Mouse (Mus musculus) forebrain, embryonic 15.5 days (tissue): ENCODE data around the gene Pkp1. TPM values are rescaled to one million over a fixed set of nuclear protein-coding genes. Genes with fewer than 3 reads are reported as not detected.

Experiments
- ATAC-seq: fragments of 200-750 bp; cut with Nextera tagmentation; replicated peaks from 2 replicates; pipeline ENCODE4 v1.8.0; 2017; ENCODE audit warnings: mild to moderate bottlenecking, moderate TSS enrichment, moderate library complexity
- H3K27ac ChIP-seq: fragments of 300-500 bp; sonication (generic); replicated peaks from 2 replicates; pipeline ENCODE4 v1.5.1; 2015; ENCODE audit warnings: mild to moderate bottlenecking, inconsistent platforms
- H3K27me3 ChIP-seq: fragments of 300-500 bp; sonication (generic); 2 replicates; pipeline ENCODE4 v1.6.1; 2015; ENCODE audit warnings: inconsistent platforms
- H3K36me3 ChIP-seq: fragments of 300-500 bp; sonication (generic); 2 replicates; pipeline ENCODE4 v1.6.1; 2015; ENCODE audit warnings: mild to moderate bottlenecking, inconsistent platforms
- H3K4me1 ChIP-seq: fragments of 300-500 bp; sonication (generic); 2 replicates; pipeline ENCODE4 v1.6.1; 2015; ENCODE audit warnings: inconsistent platforms
- H3K4me2 ChIP-seq: fragments of 300-500 bp; sonication (generic); replicated peaks from 2 replicates; pipeline ENCODE4 v1.6.1; 2015; ENCODE audit warnings: mild to moderate bottlenecking, inconsistent platforms
- H3K4me3 ChIP-seq: fragments of 300-500 bp; sonication (generic); 2 replicates; pipeline ENCODE4 v1.5.1; 2015; ENCODE audit warnings: mild to moderate bottlenecking, inconsistent platforms
- H3K9ac ChIP-seq: fragments of 300-500 bp; sonication (generic); replicated peaks from 2 replicates; pipeline ENCODE4 v1.6.1; 2015; ENCODE audit warnings: mild to moderate bottlenecking, inconsistent platforms
- H3K9me3 ChIP-seq: fragments of 300-500 bp; sonication (generic); 2 replicates; pipeline ENCODE4 v1.6.1; 2016; ENCODE audit warnings: inconsistent platforms
- WGBS: fragments of 180-500 bp; shearing (Covaris S2); methylation state at CpG from one replicate; pipeline ENCODE4 v1.1.7; 2015; ENCODE audit warnings: mixed read lengths; 5-methylcytosine and 5-hydroxymethylcytosine counted together
- polyA plus RNA-seq: library from polyadenylated mRNA; unstranded; fragments of >200 nt; fragmentation: Nextera tagmentation; extraction: Ambion mirVana; gene quantifications from 2 replicates; pipeline ENCODE4 v1.2.1, GENCODE M21; 2015

The Pkp1 gene
- polyA plus RNA-seq, 1 experiment from 2014 or later = not detected

DNA sequence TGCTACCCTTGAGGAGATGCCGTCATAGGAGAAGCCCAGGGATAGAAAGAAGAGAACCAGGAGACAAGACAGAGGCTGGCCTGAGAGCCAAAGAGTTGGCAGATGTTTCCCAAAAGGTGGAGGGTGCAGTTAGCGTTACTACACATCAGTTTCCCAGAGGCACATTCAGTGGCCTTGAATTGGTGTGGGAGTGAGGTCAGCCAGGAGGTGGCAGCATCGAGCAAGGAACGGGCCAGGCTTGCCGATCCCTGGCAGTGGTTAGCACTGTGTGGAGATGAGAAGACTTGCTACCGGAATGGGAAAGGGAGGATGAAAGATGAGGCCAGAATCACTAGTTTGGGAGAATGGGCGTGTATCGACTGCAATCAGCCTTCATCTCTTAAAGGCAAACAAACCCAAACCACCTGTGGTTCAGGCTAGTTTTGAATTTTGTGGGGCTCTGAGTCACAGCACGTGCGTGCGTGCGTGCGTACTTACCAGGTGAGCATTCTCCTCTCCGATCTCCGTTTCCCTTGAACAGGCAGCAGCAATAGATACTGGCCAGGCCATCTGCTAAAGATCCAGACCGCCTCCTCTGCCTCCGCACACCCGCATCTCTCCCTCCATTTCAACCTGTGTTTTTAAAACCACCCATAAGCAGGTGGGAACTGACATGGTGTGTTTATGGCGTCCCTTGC, 53.4 kb downstream of the Pkp1 start:
- WGBS = 51% methylated on average over 19 of the region's 19 CpGs
- Histone ChIP-seq H3K4me3 (no peak overlapping the region), H3K27ac (no peak overlapping the region)

DNA sequence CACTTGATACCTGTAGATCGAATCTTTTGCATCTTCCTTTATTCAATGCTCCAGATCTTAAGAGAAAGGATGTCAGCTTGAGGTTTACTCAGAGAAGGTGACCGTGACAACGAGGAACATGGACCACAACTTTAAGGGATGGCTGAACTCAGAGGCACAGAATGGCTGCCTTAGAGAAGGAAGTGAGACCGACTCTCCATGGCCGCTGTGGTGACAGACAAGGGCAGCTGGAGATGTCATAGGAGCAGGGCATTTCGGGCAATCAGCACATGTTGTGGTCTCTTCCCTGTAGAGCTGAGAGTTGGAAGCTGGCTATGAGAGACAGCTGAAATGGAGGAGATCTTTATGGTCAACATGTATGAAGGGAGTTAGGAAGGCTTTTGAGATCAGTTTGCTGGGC, 54.2 kb downstream of the Pkp1 start:
- Histone ChIP-seq H3K27ac (no peak overlapping the region), H3K27me3 (no peaks in the 10 kb centered on the region), H3K4me2 (no peak overlapping the region), H3K4me1 (no peaks in the 10 kb centered on the region), H3K9me3 (no peaks in the 10 kb centered on the region), H3K9ac (no peak overlapping the region), H3K36me3 (no peaks in the 10 kb centered on the region), H3K4me3 (no peak overlapping the region)
- 85% methylated on average over 6 of the region's 6 CpGs for WGBS
- no peak for ATAC-seq

More for the DNA sequence above, 53.4 kb downstream of the Pkp1 start:
- H3K27me3 ChIP-seq = no peaks in the 10 kb centered on the region
- peak; percentile 87 for ATAC-seq
- H3K4me2 ChIP-seq = no peak overlapping the region
- no peak overlapping the region for H3K9ac ChIP-seq
- H3K9me3 ChIP-seq = no peaks in the 10 kb centered on the region
- no peaks in the 10 kb centered on the region for H3K4me1 ChIP-seq
- H3K36me3 ChIP-seq = no peaks in the 10 kb centered on the region

DNA sequence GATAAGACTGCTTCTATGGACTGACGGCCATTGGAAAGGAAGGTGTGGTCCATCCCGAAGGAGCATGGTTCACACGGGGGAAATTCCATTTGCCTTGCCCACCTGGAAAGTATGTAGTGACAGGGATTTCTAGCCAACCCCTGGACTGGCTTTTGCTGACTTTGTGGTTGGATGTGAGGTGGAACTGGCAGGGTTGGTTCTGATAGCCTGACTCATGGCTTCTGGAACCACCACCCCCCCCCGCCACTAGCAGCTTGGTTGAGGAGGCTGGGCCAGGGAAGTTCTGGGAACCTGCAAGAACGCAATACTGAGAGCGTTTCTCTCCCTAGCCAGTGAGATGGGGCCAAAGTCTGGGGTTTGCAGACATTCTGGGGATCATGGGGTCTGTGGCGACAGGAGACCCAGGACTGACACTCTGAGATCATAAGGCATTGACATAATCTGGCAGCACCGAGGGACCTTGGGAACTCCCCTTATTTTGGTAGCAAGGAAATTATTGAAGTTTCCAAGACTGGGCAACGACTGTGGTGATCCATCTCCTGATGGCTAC, 55.1 kb downstream of the Pkp1 start:
- H3K4me3 ChIP-seq = no peak overlapping the region
- no peaks in the 10 kb centered on the region for H3K27me3 ChIP-seq
- no peak overlapping the region for H3K9ac ChIP-seq
- no peaks in the 10 kb centered on the region for H3K4me1 ChIP-seq
- H3K4me2 ChIP-seq = no peak overlapping the region
- no peak for ATAC-seq
- H3K36me3 ChIP-seq = no peaks in the 10 kb centered on the region
- WGBS = 86% methylated on average over 9 of the region's 9 CpGs
- H3K9me3 ChIP-seq = no peaks in the 10 kb centered on the region
- no peak overlapping the region for H3K27ac ChIP-seq

DNA sequence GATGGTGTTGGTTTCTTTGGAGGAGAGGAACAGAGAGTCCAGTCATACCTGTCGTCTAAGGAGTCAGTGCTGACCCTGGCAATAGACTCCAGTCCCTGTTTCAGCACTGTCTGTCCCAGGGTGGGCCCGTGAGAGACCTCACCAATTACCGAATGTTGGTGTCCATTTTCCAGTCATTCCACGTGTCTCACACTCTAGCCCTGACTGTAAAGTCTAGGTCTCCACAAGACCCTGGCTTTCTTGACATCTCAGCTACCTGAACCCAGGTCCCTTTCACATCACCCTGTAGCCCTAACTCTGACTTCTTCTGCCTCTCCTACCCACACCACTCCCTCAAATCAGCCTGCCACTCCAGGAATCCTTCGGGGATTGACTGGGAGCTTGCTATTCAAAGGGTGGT, 56.4 kb downstream of the Pkp1 start:
- no peak overlapping the region for H3K4me3 ChIP-seq
- ATAC-seq = no peak
- WGBS = 81% methylated on average over 5 of the region's 5 CpGs
- H3K4me1 ChIP-seq = no peaks in the 10 kb centered on the region
- no peaks in the 10 kb centered on the region for H3K27me3 ChIP-seq
- no peaks in the 10 kb centered on the region for H3K9me3 ChIP-seq
- no peaks in the 10 kb centered on the region for H3K36me3 ChIP-seq
- H3K27ac ChIP-seq = no peak overlapping the region
- no peak overlapping the region for H3K4me2 ChIP-seq
- no peak overlapping the region for H3K9ac ChIP-seq

DNA sequence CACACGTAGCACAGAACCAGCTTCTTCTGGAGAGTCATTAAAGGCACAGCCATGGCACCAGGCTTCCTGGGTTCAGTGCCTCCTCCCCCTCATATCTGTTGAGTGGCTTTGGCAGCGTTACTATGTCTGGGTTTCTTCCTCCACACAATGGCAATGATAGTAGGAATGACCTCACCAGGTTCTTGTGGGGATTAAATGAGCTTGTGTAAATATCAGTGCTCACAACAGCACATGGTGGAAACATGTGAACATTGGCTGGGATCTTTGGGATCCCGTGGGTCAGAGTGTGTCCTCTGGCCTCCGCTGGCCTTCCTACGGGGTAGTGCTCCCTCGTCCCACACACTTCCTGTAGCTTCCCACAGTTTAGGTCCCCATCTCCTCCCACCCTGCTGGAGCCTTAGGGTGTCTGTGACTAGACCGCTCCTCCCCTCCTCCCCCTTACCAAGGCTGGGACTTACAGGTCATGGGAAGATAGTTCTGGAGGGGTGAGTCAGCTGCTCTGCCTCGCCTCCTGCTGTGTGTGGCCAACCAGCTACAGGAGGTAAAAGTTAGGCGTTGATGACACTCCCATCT, 56.9 kb downstream of the Pkp1 start:
- 76% methylated on average over 9 of the region's 9 CpGs for WGBS
- H3K4me1 ChIP-seq = no peaks in the 10 kb centered on the region
- ATAC-seq = no peak

DNA sequence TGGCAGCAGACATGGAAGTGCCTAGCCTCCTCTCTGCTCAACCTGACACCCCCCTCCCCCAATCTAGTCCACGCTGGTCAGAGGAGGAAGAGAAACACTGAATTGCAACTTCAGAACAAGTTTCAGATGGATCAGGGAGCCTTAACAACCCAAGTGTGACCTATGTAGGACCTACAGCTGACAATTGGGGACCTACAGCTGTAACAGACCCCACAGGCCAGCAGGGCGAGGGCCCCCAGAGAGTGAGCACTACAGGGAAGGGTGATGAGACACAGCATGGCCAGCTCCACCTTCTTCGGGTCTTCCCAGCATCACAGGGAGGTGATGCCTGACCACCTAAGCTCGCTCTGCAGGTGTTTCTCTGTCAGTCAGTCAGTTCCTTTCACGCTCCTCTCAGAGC, 57.9 kb downstream of the Pkp1 start:
- Histone ChIP-seq H3K4me2 (no peak overlapping the region), H3K9ac (no peak overlapping the region), H3K4me3 (no peak overlapping the region), H3K9me3 (no peaks in the 10 kb centered on the region), H3K27ac (no peak overlapping the region), H3K36me3 (no peaks in the 10 kb centered on the region), H3K4me1 (no peaks in the 10 kb centered on the region), H3K27me3 (no peaks in the 10 kb centered on the region)
- no peak for ATAC-seq
- 75% methylated on average over 5 of the region's 5 CpGs for WGBS

More for the DNA sequence above, 56.9 kb downstream of the Pkp1 start:
- Histone ChIP-seq H3K27me3 (no peaks in the 10 kb centered on the region), H3K27ac (no peak overlapping the region), H3K36me3 (no peaks in the 10 kb centered on the region), H3K4me2 (no peak overlapping the region), H3K4me3 (no peak overlapping the region), H3K9me3 (no peaks in the 10 kb centered on the region), H3K9ac (no peak overlapping the region)

DNA sequence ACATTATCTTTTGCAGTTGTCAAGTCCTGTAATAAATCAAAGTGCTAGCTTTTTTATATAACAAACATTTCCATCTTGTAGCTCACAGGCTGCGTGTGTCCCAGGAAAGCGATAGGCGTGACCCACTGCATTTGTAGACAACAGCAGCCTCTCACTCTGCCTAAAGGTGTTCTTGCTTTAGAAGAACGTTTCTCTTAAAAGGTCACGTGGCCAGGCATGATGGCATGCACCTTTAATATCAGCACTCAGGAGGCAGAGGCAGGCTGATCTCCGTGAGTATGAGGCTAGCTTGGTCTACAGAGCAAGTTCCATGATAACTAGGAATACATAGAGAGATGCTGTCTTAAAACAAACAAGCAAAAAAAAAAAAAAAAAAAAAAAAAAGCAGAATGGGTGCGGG, 60.5 kb downstream of the Pkp1 start:
- no peaks in the 10 kb centered on the region for H3K9me3 ChIP-seq
- WGBS = 94% methylated on average over 7 of the region's 7 CpGs

DNA sequence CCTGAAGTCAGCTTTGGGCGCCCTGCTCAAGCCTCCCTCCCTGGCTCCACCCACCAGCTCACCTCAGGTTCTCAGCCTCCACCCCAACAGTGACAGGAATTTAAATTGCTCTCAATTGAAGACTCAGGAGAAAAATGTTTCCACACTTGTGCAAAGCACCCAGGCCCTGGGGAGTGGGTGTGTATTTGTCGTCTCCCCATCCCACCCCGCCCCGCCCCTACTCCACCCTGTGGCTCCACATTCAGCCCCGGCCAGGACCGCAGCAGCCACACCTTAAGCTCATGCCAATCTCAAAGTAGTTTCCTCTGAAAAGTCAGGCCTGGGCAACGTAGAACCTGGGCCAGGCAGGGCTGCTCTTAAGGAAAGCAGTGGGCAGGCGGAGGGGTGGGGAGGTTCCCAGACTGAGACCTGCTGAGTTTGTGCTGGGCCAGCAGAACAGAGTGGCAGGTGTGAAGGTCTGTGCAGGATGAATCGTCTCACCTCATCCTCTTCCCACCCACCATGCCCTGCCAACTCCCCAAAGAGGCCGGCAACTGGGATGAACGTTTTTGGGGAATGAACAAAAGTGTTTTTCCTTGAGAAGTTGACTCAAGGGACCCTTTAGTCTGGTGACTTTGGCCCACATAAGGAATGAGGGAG, 61.8 kb downstream of the Pkp1 start:
- H3K27me3 ChIP-seq = no peaks in the 10 kb centered on the region
- no peak overlapping the region for H3K4me3 ChIP-seq
- 71% methylated on average over 11 of the region's 11 CpGs for WGBS
- H3K4me1 ChIP-seq = peaks cover 4% of the 10 kb centered on the region
- no peaks in the 10 kb centered on the region for H3K36me3 ChIP-seq
- no peak for ATAC-seq
- H3K9me3 ChIP-seq = no peaks in the 10 kb centered on the region
- no peak overlapping the region for H3K4me2 ChIP-seq
- H3K9ac ChIP-seq = no peak overlapping the region
- no peak overlapping the region for H3K27ac ChIP-seq

More for the DNA sequence above, 60.5 kb downstream of the Pkp1 start:
- no peaks in the 10 kb centered on the region for H3K4me1 ChIP-seq
- no peak overlapping the region for H3K27ac ChIP-seq
- H3K9ac ChIP-seq = no peak overlapping the region
- H3K4me3 ChIP-seq = no peak overlapping the region
- H3K4me2 ChIP-seq = no peak overlapping the region
- no peak for ATAC-seq
- H3K27me3 ChIP-seq = no peaks in the 10 kb centered on the region
- no peaks in the 10 kb centered on the region for H3K36me3 ChIP-seq

DNA sequence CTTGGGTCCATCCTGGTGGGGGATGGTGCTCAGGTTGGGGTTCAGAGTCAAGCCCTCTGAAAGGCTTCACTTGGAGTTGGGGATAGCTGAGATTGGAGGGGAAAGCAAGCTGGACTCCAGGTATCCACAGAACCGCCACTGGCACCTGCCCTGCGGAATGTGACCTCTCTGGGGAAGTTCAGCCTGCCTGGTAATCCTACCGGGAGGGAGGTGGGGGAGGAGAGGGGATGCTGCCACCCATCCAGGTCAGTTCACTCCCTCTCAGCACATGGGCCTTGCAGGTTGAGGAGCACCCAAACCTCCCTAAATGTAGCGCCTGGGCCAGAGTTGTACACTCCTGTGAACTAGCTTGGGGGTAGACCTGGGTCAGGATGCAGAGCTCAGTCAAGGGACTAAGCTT, 62.9 kb downstream of the Pkp1 start:
- Histone ChIP-seq H3K36me3 (no peaks in the 10 kb centered on the region), H3K4me1 (peaks cover 8% of the 10 kb centered on the region), H3K9ac (no peak overlapping the region), H3K27me3 (no peaks in the 10 kb centered on the region), H3K9me3 (no peaks in the 10 kb centered on the region), H3K27ac (no peak overlapping the region), H3K4me2 (no peak overlapping the region), H3K4me3 (no peak overlapping the region)
- no peak for ATAC-seq
- 70% methylated on average over 4 of the region's 4 CpGs for WGBS

DNA sequence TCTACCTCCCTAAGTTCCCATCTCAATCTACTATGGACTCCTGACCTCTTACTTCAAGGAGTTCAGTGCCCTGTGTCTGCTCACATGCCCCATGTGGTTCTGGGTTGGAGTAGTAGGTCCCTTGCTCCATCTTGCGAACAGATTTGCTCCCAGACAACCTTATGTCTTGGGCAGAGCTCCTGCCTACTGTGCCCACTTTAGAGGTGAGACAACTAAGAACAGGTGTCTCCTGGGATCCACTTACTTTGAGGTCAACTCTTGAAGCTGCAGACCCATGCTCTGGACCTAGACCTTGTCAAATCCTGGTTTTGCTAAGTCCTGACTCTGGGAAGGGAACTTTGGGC, 63.7 kb downstream of the Pkp1 start:
- peaks cover 8% of the 10 kb centered on the region for H3K4me1 ChIP-seq
- no peaks in the 10 kb centered on the region for H3K27me3 ChIP-seq
- H3K4me2 ChIP-seq = no peak overlapping the region
- H3K27ac ChIP-seq = no peak overlapping the region
- H3K4me3 ChIP-seq = no peak overlapping the region
- ATAC-seq = no peak
- WGBS = 94% methylated on average over 1 of the region's 1 CpGs
- no peaks in the 10 kb centered on the region for H3K9me3 ChIP-seq
- no peak overlapping the region for H3K9ac ChIP-seq
- no peaks in the 10 kb centered on the region for H3K36me3 ChIP-seq

DNA sequence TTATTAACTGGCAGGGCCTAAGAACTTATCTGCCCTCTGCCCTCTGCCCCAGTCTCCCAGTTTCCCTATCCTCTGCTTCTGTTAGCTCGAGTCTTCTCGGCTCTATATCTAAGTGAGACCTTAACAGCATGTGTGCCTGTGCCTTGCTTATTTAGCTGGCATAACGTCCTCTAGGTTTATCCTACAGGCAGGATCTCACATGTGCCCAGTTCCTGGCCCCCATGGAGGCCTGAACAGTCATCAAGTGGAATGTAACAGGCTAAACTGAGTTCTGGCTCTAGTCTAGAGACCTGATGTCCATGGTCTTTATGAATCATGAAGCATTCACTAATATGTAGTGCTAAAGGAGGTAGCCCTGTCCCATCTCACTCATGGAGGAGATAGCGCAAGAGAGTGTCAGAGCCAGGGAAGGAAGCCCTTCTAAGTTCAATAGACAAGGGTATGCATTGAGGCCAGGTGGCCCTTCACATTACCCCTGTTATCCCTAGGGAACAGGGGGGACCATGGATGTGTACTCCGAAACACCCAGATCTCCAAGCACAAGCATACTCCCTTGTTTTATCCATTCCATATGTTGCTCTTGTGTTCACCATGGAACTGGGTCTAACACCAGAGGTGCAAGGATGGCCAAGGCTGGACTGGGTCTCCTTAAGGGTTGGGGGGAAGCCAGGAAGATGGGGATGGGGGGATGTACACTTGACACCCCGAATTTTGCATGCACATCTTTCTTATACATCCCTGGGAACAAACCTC, 64.2 kb downstream of the Pkp1 start:
- H3K9ac ChIP-seq = no peak overlapping the region
- no peak for ATAC-seq
- WGBS = 82% methylated on average over 6 of the region's 6 CpGs
- H3K27me3 ChIP-seq = no peaks in the 10 kb centered on the region
- H3K9me3 ChIP-seq = no peaks in the 10 kb centered on the region
- H3K4me1 ChIP-seq = peaks cover 8% of the 10 kb centered on the region
- no peak overlapping the region for H3K4me3 ChIP-seq
- no peaks in the 10 kb centered on the region for H3K36me3 ChIP-seq
- no peak overlapping the region for H3K27ac ChIP-seq
- no peak overlapping the region for H3K4me2 ChIP-seq

DNA sequence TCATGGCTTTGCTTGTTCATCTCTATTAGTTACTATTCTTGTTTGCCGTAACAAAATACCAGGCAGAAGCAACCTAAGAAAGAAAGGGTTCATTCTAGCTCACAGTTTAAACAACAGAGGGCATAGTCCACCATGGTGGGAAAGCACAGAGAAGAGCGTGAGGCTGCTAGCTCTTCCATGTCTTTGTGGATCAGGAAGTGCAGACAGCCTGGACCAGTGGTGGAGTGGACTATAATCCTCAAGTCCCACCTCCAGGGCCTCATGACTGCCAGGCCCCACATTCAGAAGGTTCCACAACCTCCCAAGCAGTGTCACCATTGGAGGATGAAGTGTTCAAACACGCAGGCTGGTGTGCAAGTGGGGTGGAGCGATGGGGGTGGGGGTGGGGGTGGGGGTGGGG, 65.8 kb downstream of the Pkp1 start:
- WGBS = 91% methylated on average over 4 of the region's 4 CpGs
- Histone ChIP-seq H3K4me2 (no peak overlapping the region), H3K4me3 (no peak overlapping the region), H3K36me3 (no peaks in the 10 kb centered on the region), H3K9me3 (no peaks in the 10 kb centered on the region), H3K27me3 (no peaks in the 10 kb centered on the region), H3K9ac (no peak overlapping the region), H3K4me1 (peaks cover 8% of the 10 kb centered on the region), H3K27ac (no peak overlapping the region)
- ATAC-seq = no peak
